Mouse (Mus musculus): Measurements from ENCODE around the gene Ttc21a. TPM values are rescaled to one million over a fixed set of nuclear protein-coding genes. Genes with fewer than 3 reads are reported as not detected.
A peak's percentile ranks its signal among the peaks of the same experiment; 100 is the strongest.

The Ttc21a gene
- 0.04 and 0.15 TPM in 2 replicates for polyA plus RNA-seq (2012; rRNA removed)

DNA sequence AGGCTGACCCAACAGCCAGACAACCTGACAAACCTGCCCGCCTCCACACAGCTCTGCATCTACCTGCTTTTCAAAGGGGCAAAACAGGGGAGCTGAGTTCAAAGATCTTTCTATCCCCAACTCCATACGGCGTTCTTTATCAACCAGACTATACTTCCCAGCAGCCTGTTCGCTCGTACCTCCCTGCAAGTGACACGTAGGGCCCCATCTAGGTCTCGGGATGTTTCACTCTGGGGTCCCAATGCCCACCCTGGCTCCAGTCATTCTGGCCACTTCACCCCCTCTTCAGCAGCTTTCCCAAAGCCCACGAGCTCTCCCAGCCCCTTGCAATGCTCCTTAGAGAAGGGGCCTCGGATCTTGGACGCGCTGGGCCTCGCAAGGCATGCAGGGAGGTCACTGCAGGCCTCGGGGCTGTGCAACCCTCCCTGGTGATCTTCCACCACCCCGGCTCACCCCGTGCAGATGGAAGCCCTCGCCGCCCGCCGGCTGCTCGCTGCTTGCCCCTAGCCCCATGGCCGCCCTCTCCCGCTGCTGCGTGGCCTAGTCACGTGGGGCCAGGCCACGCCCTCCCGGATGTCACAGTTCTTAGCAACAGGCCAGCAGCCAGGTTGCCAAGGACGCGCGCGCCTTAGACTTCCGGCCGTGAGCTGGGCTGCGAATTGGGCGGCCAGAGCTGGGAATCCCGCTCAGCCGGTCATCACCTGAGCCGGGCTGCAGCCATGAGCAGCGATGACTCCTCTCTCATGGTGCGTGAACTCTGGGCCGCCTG, at the start of gene Ttc21a, which contains the start of gene Gorasp1:
Gene Ttc21a, plus strand, starts transcription at position 602 of the 769 bp plus-strand sequence.
Gene Gorasp1, minus strand, starts transcription at position 561 of the 769 bp plus-strand sequence.
- Histone ChIP-seq H3K27me3 (ENCODE audit: control insufficient read depth, insufficient read depth, low read length) (no peaks in the 10 kb centered on the region), H3K4me1 (ENCODE audit: control insufficient read depth, insufficient read depth, insufficient read length) (peaks cover 11% of the 10 kb centered on the region; the same call in 1 of the 2 replicates), H3K4me3 (ENCODE audit: extremely low read depth, insufficient read depth, insufficient read length) (peak within 1 kb of the TSS; percentile 88), H3K36me3 (ENCODE audit: control insufficient read depth, insufficient read depth, low read length) (no peaks in the 10 kb centered on the region), H3K27ac (ENCODE audit: insufficient read depth, low read length) (peak within 1 kb of the TSS; percentile 46)
- DNase-seq (ENCODE audit: low read depth in 1 of 2, low spot score in 2 of 2): peak; percentile 72 to 91
- 2% methylated on average over 40 of the region's 40 CpGs for WGBS
- TF ChIP-seq POLR2A (IDR thresholded peaks at IDR 0.05; ENCODE audit: low read depth, low read length) (no peak), CTCF (IDR thresholded peaks at IDR 0.05; ENCODE audit: extremely low read depth, insufficient read depth, insufficient read length, insufficient replicate concordance) (0 out of 2 replicates have a peak, but pooled peaks have one; percentile 1)

DNA sequence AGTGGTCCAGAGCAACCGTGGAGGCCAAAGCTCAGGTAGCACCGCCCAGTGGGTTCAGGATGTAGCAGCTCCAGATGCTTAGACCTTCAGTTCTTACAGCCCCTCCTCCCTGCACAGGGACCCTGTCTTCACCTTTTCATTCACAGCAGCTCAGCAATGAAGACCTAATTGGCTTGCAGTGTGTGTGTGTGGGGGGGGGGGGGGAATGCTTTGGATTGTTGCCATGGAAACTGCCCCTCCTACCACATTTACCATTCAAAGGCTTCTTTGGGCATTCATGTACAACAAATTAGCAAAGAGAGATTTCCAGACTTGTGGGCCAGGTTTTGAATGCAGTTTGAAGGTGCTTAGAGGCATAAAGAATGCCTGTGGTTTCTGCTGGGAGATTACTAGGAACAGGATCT, 48.6 kb upstream of the Ttc21a start:
- no peaks in the 10 kb centered on the region for H3K36me3 ChIP-seq (ENCODE audit: control insufficient read depth, insufficient read depth, low read length)
- WGBS: 64% methylated on average over 2 of the region's 2 CpGs
- no peak for TF ChIP-seq POLR2A (IDR thresholded peaks at IDR 0.05; ENCODE audit: low read depth, low read length)
- TF ChIP-seq CTCF (IDR thresholded peaks at IDR 0.05; ENCODE audit: extremely low read depth, insufficient read depth, insufficient read length, insufficient replicate concordance): no peak
- no peaks in the 10 kb centered on the region for H3K27me3 ChIP-seq (ENCODE audit: control insufficient read depth, insufficient read depth, low read length)
- DNase-seq (ENCODE audit: low read depth in 1 of 2, low spot score in 2 of 2): no peak
- no peak overlapping the region for H3K4me3 ChIP-seq (ENCODE audit: extremely low read depth, insufficient read depth, insufficient read length)
- no peak overlapping the region for H3K27ac ChIP-seq (ENCODE audit: insufficient read depth, low read length)
- no peaks in the 10 kb centered on the region for H3K4me1 ChIP-seq (ENCODE audit: control insufficient read depth, insufficient read depth, insufficient read length)

DNA sequence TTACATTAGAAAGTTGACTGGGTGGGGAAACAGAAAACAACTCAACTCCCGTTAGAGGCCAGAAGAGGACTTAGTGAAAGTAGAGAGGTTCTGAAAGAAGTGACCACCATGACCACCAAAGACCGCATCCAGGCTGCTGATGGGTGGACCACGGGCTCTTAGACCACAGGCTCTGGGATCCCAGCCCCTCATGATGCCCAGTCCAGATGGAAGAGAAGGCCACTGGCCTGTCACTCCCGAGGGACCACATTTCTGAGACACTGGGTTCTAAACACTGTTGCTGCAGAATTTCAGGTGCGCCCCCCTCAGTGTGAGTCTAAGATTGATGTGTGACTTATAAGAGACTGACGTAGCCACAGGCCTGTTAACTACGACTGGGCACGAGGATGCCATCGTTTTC, 48.0 kb upstream of the Ttc21a start:
- no peak for TF ChIP-seq CTCF (IDR thresholded peaks at IDR 0.05; ENCODE audit: extremely low read depth, insufficient read depth, insufficient read length, insufficient replicate concordance)
- no peak for TF ChIP-seq POLR2A (IDR thresholded peaks at IDR 0.05; ENCODE audit: low read depth, low read length)
- Histone ChIP-seq H3K4me3 (ENCODE audit: extremely low read depth, insufficient read depth, insufficient read length) (no peak overlapping the region), H3K36me3 (ENCODE audit: control insufficient read depth, insufficient read depth, low read length) (no peaks in the 10 kb centered on the region), H3K27me3 (ENCODE audit: control insufficient read depth, insufficient read depth, low read length) (no peaks in the 10 kb centered on the region), H3K4me1 (ENCODE audit: control insufficient read depth, insufficient read depth, insufficient read length) (no peaks in the 10 kb centered on the region), H3K27ac (ENCODE audit: insufficient read depth, low read length) (no peak overlapping the region)
- WGBS: 86% methylated on average over 9 of the region's 9 CpGs
- no peak for DNase-seq (ENCODE audit: low read depth in 1 of 2, low spot score in 2 of 2)

DNA sequence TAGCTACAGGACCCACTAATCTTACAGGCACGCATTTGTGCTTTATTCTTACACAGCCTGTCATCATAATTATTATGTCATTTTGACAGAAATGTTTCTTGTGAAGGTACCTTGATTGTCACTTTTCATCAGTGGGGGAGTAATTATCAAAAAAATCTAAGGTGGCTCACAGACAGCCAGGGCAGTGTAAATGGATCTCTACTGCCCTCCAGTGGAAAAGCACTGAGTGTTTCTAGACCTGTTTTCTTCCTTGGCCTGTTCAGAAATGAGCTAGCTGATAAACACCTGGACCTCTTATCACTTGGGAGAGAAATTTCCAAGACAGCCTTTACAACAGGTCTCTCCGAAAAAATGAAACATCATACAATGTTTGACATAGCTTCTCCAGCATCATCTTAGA, 46.7 kb upstream of the Ttc21a start:
- DNase-seq (ENCODE audit: low read depth in 1 of 2, low spot score in 2 of 2): peak; percentile 27 to 30
- TF ChIP-seq POLR2A (IDR thresholded peaks at IDR 0.05; ENCODE audit: low read depth, low read length) (no peak), CTCF (IDR thresholded peaks at IDR 0.05; ENCODE audit: extremely low read depth, insufficient read depth, insufficient read length, insufficient replicate concordance) (peak; percentile 28; the same call in 1 of the 2 replicates)
- no peaks in the 10 kb centered on the region for H3K36me3 ChIP-seq (ENCODE audit: control insufficient read depth, insufficient read depth, low read length)
- no peaks in the 10 kb centered on the region for H3K27me3 ChIP-seq (ENCODE audit: control insufficient read depth, insufficient read depth, low read length)
- 72% methylated on average over 2 of the region's 2 CpGs for WGBS
- no peak overlapping the region for H3K4me3 ChIP-seq (ENCODE audit: extremely low read depth, insufficient read depth, insufficient read length)
- no peak overlapping the region for H3K27ac ChIP-seq (ENCODE audit: insufficient read depth, low read length)
- peaks cover 4% of the 10 kb centered on the region; the same call in 1 of the 2 replicates for H3K4me1 ChIP-seq (ENCODE audit: control insufficient read depth, insufficient read depth, insufficient read length)

DNA sequence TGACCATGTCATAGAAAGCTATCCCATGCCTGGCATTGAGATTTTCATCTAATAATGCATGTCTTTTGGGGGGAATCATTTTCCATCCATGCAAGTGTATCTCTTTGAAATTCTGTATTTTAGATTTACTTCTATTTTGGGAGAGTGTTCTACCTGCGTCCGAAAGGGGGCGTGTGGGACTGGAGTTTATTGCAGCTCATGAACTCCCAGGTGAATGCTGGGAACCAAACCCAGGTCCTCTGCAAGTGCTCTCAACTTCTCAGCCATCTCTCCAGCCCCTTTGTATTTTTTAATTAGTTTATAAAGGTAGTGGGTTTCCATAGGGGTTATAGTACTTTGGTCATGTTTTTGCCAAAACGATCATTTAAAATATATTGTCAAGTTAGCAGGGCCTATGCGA, 43.5 kb upstream of the Ttc21a start:
- 89% methylated on average over 5 of the region's 5 CpGs for WGBS
- no peak for TF ChIP-seq CTCF (IDR thresholded peaks at IDR 0.05; ENCODE audit: extremely low read depth, insufficient read depth, insufficient read length, insufficient replicate concordance)
- no peak for TF ChIP-seq POLR2A (IDR thresholded peaks at IDR 0.05; ENCODE audit: low read depth, low read length)
- Histone ChIP-seq H3K27me3 (ENCODE audit: control insufficient read depth, insufficient read depth, low read length) (no peaks in the 10 kb centered on the region), H3K27ac (ENCODE audit: insufficient read depth, low read length) (no peak overlapping the region), H3K4me3 (ENCODE audit: extremely low read depth, insufficient read depth, insufficient read length) (no peak overlapping the region), H3K4me1 (ENCODE audit: control insufficient read depth, insufficient read depth, insufficient read length) (peaks cover 6% of the 10 kb centered on the region; the same call in 1 of the 2 replicates), H3K36me3 (ENCODE audit: control insufficient read depth, insufficient read depth, low read length) (no peaks in the 10 kb centered on the region)
- no peak for DNase-seq (ENCODE audit: low read depth in 1 of 2, low spot score in 2 of 2)

DNA sequence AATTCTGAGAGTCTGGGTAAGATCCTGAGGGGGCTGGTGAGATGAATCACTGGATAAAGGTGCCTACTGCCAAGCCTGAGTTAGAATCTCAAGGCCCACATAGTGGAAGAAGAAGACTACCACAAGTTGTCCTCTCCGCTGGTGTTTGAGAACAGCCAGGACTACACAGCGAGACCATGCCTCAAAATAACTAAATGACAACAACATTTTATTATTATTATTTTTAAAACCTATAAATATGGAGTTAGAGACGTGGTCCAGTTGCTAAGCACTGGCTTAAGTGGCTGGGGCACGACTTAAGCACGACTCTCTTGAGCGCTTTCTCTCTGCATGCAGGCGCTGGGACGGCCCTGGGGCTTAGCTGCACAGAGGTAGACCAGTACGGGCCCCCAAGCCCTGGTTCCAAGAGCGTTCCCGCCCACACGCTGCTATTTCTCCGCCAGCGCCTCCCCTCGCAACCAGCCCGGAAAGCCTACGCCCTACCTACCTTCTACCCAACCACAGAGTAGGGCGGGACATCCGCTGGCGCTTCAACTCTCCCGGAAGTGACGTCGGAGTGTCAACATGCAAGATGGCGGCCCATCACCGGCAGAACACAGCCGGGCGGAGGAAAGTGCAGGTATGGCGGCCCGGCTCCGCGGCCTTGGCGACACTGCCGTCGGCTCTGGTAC, 42.9 kb upstream of the Ttc21a start, which contains the start of gene Wdr48:
Gene Wdr48, plus strand, starts transcription at position 540 of the 671 bp plus-strand sequence.
- H3K4me3 ChIP-seq (ENCODE audit: extremely low read depth, insufficient read depth, insufficient read length): peak within 1 kb of the TSS; percentile 84
- peak; percentile 42; the same call in 1 of the 2 replicates for TF ChIP-seq POLR2A (IDR thresholded peaks at IDR 0.05; ENCODE audit: low read depth, low read length)
- no peak for TF ChIP-seq CTCF (IDR thresholded peaks at IDR 0.05; ENCODE audit: extremely low read depth, insufficient read depth, insufficient read length, insufficient replicate concordance)
- peak; percentile 96 to 99 for DNase-seq (ENCODE audit: low read depth in 1 of 2, low spot score in 2 of 2)
- peaks cover 6% of the 10 kb centered on the region; the same call in 1 of the 2 replicates for H3K4me1 ChIP-seq (ENCODE audit: control insufficient read depth, insufficient read depth, insufficient read length)
- peak within 1 kb of the TSS; percentile 79 for H3K27ac ChIP-seq (ENCODE audit: insufficient read depth, low read length)
- WGBS: 4% methylated on average over 34 of the region's 34 CpGs
- no peaks in the 10 kb centered on the region for H3K27me3 ChIP-seq (ENCODE audit: control insufficient read depth, insufficient read depth, low read length)
- H3K36me3 ChIP-seq (ENCODE audit: control insufficient read depth, insufficient read depth, low read length): no peaks in the 10 kb centered on the region

Data from spleen, adult 2 months (tissue).